Mouse (Mus musculus) right cerebral cortex, adult 18-20 months (tissue): ENCODE measurements around the gene Tmem256.

Experiments
- DNase-seq: peaks from one replicate; pipeline ENCODE4 v3.0.0; 2022; ENCODE audit warnings: mixed read lengths

Tmem256 gene

DNA sequence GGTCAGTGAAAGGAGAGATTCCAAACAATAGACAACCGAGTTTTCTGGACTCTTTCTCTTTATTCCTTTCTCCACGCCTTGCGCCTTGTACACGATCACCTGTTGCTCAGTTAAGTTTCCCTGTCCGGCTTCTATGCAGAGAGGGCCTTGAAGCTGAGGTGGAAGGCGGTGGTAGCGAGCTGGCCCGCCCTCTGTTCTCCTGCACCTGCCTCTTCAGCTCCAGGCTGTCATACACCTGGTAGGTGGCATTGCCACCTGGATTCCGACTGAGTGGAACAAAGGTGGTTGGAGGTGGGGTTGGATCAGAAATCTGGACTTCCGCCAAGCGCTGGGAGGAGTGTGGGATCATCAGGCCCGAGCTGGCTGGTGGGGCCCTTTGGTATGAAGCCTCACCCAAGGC lies 21.8 kb upstream of the Tmem256 start:
- no peak for DNase-seq

GRCm38 (mm10) chr11:69818365-69818764 lies 19.9 kb upstream of the Tmem256 start, which contains the start of gene Spem2:
TSS of gene Spem2 (minus strand) at chr11:69818465.
- DNase-seq = no peak

- no peak for DNase-seq
These were observed 19.4 kb upstream of the Tmem256 start for GRCm38 (mm10) chr11:69818871-69819270.

GRCm38 (mm10) chr11:69822080-69822479 lies 16.2 kb upstream of the Tmem256 start, which contains the start of gene Spem1:
TSS of gene Spem1 (minus strand) at chr11:69822180.
- no peak for DNase-seq

DNA sequence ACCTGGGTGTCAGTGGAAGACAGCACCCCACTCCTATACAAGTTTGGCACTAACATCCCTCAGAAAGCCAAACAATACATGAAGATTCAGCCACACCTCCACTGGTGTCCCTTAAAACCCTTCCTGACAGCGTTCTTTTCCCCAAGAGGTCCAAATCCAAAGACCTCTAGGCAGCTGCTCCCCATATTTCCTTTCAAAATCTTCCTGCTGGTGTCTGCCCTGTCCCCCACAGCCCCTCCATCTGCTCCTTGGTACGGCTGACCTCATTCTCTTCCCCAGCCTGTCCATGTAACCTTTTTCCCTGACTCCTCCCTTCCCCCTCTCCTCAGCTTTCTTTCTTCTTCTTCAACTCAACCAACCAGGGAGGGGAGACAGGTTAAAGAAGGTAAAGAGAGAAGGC lies 14.9 kb upstream of the Tmem256 start:
- DNase-seq = no peak

DNA sequence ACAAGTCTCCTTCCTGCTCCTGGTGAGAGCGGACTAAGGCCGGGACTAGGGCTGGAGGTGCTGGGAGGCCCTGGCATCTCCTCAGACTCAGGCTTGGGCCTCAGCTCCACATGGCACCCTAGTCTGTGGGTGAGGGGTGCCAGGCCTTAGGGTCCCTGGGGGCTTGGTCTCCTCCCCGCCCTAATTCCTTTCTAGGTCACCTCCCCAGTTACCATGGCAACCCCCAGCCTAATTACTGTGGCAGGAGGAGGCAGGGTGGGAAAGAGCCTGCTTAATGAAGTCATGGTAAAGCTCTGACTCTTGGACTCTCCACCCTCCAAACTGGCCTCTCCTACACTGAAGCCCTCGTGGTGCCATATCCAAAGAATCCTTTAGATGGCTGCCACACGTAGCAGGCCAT lies 9.5 kb upstream of the Tmem256 start:
- no peak for DNase-seq

DNA sequence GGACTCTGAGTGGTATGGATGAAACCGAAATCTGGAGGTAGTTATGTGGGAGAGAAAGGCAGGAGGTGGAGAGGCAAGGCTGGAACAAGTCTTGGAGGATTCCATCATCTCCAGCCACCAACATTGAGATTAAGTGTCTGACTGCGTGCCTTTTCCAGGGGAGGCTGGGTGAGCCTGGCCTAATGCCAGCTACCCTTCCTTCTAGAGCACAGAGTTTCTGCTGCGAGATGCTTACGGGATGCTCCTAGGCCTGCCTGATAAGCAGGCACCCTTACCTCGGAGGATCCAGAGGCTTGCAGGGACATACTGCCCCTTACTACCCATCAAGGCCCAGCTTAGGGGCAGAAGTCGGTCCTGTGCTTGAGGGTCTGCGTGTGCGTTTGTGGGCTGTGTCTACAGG lies 4.8 kb upstream of the Tmem256 start:
- DNase-seq = no peak

- peak; percentile 23 for DNase-seq
These were observed 4.2 kb upstream of the Tmem256 start for GRCm38 (mm10) chr11:69834001-69834549.

- DNase-seq = no peak
These were observed 2.9 kb upstream of the Tmem256 start for GRCm38 (mm10) chr11:69835326-69835965.

DNA sequence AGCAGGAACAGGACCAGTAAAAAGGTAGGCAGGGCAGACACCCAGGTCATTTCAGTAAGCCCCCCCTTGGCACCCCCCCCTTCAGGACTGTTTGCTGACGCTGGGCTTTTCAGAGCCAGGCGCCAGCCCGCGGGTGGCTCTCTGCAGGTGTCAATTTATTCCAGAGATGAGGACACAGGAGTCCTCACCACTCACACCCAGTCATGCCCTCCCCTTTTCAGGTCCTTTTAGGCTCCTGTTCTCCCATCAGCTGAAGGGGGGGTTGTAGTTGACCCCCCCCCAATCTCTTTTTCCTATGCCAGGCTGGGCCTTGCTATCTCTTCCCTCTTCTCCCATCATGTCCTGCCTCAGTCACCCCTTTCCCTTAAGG lies 2.4 kb upstream of the Tmem256 start:
- DNase-seq = no peak

DNA sequence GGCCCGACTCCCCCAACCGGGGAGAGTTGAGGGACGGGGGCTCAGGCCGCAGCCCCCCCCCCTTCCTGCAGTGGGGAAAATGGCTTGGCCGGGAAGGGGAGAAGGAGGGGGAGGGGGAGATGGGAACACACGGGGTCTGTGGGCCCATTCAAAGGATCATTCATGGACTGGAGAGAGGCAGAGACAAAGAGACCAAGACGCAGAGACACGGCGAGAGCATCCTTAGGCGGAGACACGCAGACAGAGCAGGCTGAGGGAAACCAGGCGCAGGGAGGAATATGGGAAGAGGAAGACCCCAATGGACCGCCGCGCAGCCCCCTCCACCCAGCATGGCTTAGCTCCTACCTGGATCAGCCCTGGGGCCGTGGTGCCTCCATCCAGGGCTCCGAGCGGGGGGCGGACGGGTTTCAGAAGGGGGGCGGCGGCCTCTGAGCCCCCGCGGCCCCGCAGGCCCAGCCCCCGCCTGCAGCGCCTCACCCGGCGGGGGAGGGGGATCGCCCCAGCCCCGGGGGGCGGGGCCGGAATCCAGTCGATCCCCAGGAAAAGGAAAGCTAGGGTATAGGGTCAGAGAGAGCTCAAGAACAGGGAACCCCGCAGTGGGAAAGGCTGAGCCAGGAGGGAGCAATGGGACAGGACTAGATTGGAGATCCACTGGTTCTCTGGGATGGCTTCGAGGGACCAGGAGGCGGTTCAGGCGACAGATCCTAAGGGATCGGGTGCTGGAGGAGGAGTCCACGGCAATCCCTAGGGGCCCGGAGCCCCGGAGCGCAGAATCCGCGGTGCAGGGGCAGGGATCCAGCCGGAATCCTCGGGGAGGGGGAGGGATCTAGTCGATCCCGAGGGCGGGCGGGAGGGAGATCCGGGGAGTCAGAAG lies 1.4 kb upstream of the Tmem256 start:
- peak; percentile 47 for DNase-seq

GRCm38 (mm10) chr11:69837604-69837951 lies 736 bp upstream of the Tmem256 start, which contains the start of gene Nlgn2:
TSS of gene Nlgn2 (minus strand) at chr11:69837784.
- DNase-seq = no peak

DNA sequence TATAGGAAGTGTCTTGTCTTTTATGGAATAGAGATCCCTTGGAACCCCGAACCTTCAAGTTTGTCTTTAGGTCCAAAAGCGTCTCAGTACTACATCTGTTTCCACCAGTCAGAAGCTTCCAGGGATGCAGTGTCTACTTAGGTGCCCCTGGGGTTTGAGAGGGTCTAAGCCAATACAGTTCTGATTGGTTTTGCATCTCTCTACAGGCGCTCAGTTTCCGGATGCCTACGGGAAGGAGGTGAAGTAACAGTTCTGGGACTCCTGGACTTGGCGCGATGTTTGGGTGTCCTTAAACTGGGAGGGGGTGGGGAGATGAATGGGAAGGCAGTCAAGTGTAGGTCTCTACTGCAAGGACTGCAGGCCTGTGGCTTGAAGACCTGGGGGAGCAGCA lies 395 bp downstream of the Tmem256 start:
- DNase-seq = no peak

- peak; percentile 89 for DNase-seq
These were observed 7.9 kb downstream of the Tmem256 start, which contains the start of gene Plscr3 for GRCm38 (mm10) chr11:69846198-69846680. TSS of gene Plscr3 (plus strand) at chr11:69846376.

DNA sequence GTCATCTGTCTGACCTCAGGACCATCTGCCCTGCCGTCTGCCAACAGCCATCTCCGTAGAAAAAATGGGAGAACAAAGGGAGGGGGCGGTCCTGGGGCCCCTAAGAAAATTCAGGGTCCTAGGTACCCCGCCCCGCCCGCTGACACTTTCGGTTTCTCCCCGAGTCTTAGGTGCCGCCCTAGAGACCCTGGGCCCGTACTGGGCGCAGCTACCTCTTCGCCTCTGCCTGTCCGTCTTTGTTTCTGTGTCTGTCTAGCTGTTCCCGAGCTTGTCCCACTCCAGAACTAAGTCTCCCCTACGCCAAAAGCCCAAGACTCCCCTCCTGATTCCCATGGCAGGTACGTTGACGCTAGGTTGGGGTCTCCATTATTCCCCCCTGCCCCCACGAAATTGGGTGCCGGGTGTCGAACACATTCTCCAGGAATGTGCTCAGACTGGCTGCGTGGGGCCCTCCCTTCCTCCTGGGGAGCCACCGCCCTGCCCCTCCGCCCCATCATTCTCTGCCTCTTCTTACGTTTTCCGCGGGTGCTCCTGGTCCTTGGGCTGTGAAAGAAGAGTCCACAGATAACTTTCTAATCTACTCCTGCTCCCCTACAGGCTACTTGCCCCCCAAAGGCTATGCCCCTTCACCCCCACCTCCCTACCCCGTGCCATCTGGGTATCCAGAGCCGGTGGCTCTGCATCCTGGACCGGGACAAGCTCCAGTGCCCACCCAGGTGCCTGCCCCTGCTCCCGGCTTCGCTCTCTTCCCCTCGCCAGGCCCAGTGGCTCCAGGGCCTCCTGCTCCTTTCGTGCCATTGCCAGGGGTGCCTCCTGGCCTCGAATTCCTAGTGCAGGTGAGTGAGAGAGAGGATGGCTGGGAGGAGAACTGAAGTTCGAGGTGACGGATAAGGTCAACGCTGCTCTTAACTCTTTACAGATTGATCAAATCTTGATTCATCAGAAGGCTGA lies 8.7 kb downstream of the Tmem256 start:
- DNase-seq = no peak

GRCm38 (mm10) chr11:69848021-69848420 lies 9.7 kb downstream of the Tmem256 start:
- DNase-seq = no peak

DNA sequence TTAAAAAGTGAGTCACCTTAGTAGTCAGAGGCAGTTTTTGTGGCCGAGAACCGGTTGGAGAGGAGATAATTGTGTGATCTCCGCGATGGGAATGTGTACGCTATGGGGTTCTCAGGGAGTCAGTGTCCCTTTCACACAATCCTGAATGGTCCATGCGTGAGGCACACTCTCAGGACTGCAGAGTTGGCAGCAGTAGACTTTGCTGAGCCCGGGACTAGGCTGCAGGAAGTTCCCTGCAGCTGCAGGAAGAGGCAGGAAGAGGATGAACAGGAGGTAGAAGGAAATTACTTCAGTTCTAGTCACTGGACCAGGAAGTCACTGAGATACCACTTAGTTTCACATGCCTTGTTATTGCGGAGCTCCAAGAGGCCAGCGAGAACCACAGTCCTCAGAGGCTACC lies 10.8 kb downstream of the Tmem256 start:
- DNase-seq = no peak

- no peak for DNase-seq
These were observed 11.6 kb downstream of the Tmem256 start for GRCm38 (mm10) chr11:69849884-69850283.

GRCm38 (mm10) chr11:69850754-69851153 lies 12.4 kb downstream of the Tmem256 start:
- no peak for DNase-seq

GRCm38 (mm10) chr11:69853994-69854393 lies 15.7 kb downstream of the Tmem256 start:
- DNase-seq = no peak

- DNase-seq = no peak
These were observed 16.4 kb downstream of the Tmem256 start for GRCm38 (mm10) chr11:69854680-69855079.

- DNase-seq = no peak
These were observed 17.0 kb downstream of the Tmem256 start for GRCm38 (mm10) chr11:69855347-69855746.
